Mouse (Mus musculus): ENCODE measurements around the gene Spdef.

Gene Spdef

GRCm38 (mm10) chr17:27678924-27679813, 49.6 kb downstream of the Spdef start:
- DNase-seq (ENCODE audit: low read depth, low spot score): no peak

GRCm38 (mm10) chr17:27677756-27678155, 51.0 kb downstream of the Spdef start:
- no peak for DNase-seq (ENCODE audit: low read depth, low spot score)

GRCm38 (mm10) chr17:27676270-27676669, 52.5 kb downstream of the Spdef start:
- DNase-seq (ENCODE audit: low read depth, low spot score): no peak

- peak; percentile 13 for DNase-seq (ENCODE audit: low read depth, low spot score)
These were observed 53.3 kb downstream of the Spdef start for GRCm38 (mm10) chr17:27675453-27675852.

GRCm38 (mm10) chr17:27673945-27674344, 54.8 kb downstream of the Spdef start:
- DNase-seq (ENCODE audit: low read depth, low spot score): no peak

- DNase-seq (ENCODE audit: low read depth, low spot score): no peak
These were observed 57.0 kb downstream of the Spdef start for GRCm38 (mm10) chr17:27671720-27672119.
